Mouse (Mus musculus) liver, embryonic 12.5 days (tissue): ENCODE measurements at regions not wholly inside any gene's neighbourhood (a gene's known extent, or its start where the extent isn't known, plus 50 kb on each side); places are given as distances from the start of the nearest gene placed in this dataset.

ENCODE experiments used
- ATAC-seq: fragments of 200-750 bp; cut with Nextera tagmentation; 2 replicates; pipeline ENCODE4 v1.8.0; 2017; ENCODE audit warnings: moderate number of reproducible peaks, mild to moderate bottlenecking, moderate library complexity
- H3K27ac ChIP-seq: fragments of 300-500 bp; sonication (generic); 2 replicates; pipeline ENCODE4 v1.5.1; 2016; ENCODE audit warnings: mild to moderate bottlenecking
- H3K27me3 ChIP-seq: fragments of 300-500 bp; sonication (generic); replicated peaks from 2 replicates; pipeline ENCODE4 v1.6.1; 2016; ENCODE audit warnings: mild to moderate bottlenecking, moderate library complexity
- H3K36me3 ChIP-seq: fragments of 300-500 bp; sonication (generic); 2 replicates; pipeline ENCODE4 v1.6.1; 2016; ENCODE audit warnings: mild to moderate bottlenecking, moderate library complexity
- H3K4me1 ChIP-seq: fragments of 300-500 bp; sonication (generic); 2 replicates; pipeline ENCODE4 v1.6.1; 2016
- H3K4me2 ChIP-seq: fragments of 300-500 bp; sonication (generic); 2 replicates; pipeline ENCODE4 v1.6.1; 2016; ENCODE audit warnings: mild to moderate bottlenecking, moderate library complexity
- H3K4me3 ChIP-seq: fragments of 300-500 bp; sonication (generic); 2 replicates; pipeline ENCODE4 v1.5.1; 2016; ENCODE audit warnings: mild to moderate bottlenecking, moderate library complexity
- H3K9ac ChIP-seq: fragments of 300-500 bp; sonication (generic); 2 replicates; pipeline ENCODE4 v1.6.1; 2016; ENCODE audit warnings: mild to moderate bottlenecking, moderate library complexity
- H3K9me3 ChIP-seq: fragments of 300-500 bp; sonication (generic); replicated peaks from 2 replicates; pipeline ENCODE4 v1.6.1; 2016; ENCODE audit warnings: mild to moderate bottlenecking, moderate library complexity
- WGBS: fragments of 180-500 bp; shearing (Covaris S2); methylation state at CpG from one replicate; pipeline ENCODE4 v1.1.7; 2016; ENCODE audit not compliant: insufficient replicate concordance; 5-methylcytosine and 5-hydroxymethylcytosine counted together

GRCm38 (mm10) chr13:107698345-107698744 lies 345.9 kb upstream of the Smim15 start:
- no peak overlapping the region for H3K4me3 ChIP-seq
- no peak overlapping the region for H3K9ac ChIP-seq
- H3K27ac ChIP-seq, result no peak overlapping the region
- WGBS, result 70% methylated on average over 7 of the region's 7 CpGs
- no peaks in the 10 kb centered on the region for H3K4me1 ChIP-seq
- no peaks in the 10 kb centered on the region for H3K9me3 ChIP-seq
- H3K27me3 ChIP-seq, result no peaks in the 10 kb centered on the region
- ATAC-seq, result no peak
- no peaks in the 10 kb centered on the region for H3K36me3 ChIP-seq
- no peak overlapping the region for H3K4me2 ChIP-seq

GRCm38 (mm10) chr13:107692123-107692830 lies 352.0 kb upstream of the Smim15 start:
- Histone ChIP-seq H3K4me2 (no peak overlapping the region), H3K9ac (no peak overlapping the region), H3K27ac (no peak overlapping the region), H3K36me3 (no peaks in the 10 kb centered on the region), H3K9me3 (no peaks in the 10 kb centered on the region), H3K27me3 (no peaks in the 10 kb centered on the region), H3K4me1 (no peaks in the 10 kb centered on the region), H3K4me3 (no peak overlapping the region)
- ATAC-seq, result no peak
- 57% methylated on average over 5 of the region's 5 CpGs for WGBS

- ATAC-seq, result no peak
- 43% methylated on average over 6 of the region's 6 CpGs for WGBS
- Histone ChIP-seq H3K4me3 (no peak overlapping the region), H3K4me1 (no peaks in the 10 kb centered on the region), H3K4me2 (no peak overlapping the region), H3K27me3 (no peaks in the 10 kb centered on the region), H3K36me3 (no peaks in the 10 kb centered on the region), H3K27ac (no peak overlapping the region), H3K9me3 (no peaks in the 10 kb centered on the region), H3K9ac (no peak overlapping the region)
Observed at GRCm38 (mm10) chr13:107688972-107689371, 355.3 kb upstream of the Smim15 start.

- Histone ChIP-seq H3K4me2 (no peak overlapping the region), H3K27ac (no peak overlapping the region), H3K9ac (no peak overlapping the region), H3K9me3 (no peaks in the 10 kb centered on the region), H3K4me3 (no peak overlapping the region), H3K27me3 (no peaks in the 10 kb centered on the region), H3K4me1 (no peaks in the 10 kb centered on the region), H3K36me3 (no peaks in the 10 kb centered on the region)
- ATAC-seq, result no peak
- WGBS, result 55% methylated on average over 3 of the region's 3 CpGs
Observed at GRCm38 (mm10) chr13:107685231-107685630, 359.0 kb upstream of the Smim15 start.

GRCm38 (mm10) chr13:107683909-107684308 lies 360.3 kb upstream of the Smim15 start:
- Histone ChIP-seq H3K27ac (no peak overlapping the region), H3K4me1 (no peaks in the 10 kb centered on the region), H3K4me3 (no peak overlapping the region), H3K36me3 (no peaks in the 10 kb centered on the region), H3K9ac (no peak overlapping the region), H3K27me3 (no peaks in the 10 kb centered on the region), H3K4me2 (no peak overlapping the region), H3K9me3 (no peaks in the 10 kb centered on the region)
- ATAC-seq, result no peak
- WGBS, result 80% methylated on average over 3 of the region's 3 CpGs

- no peak for ATAC-seq
- no peak overlapping the region for H3K4me3 ChIP-seq
- no peaks in the 10 kb centered on the region for H3K36me3 ChIP-seq
- no peaks in the 10 kb centered on the region for H3K27me3 ChIP-seq
- no peak overlapping the region for H3K27ac ChIP-seq
- H3K9ac ChIP-seq, result no peak overlapping the region
- H3K9me3 ChIP-seq, result no peaks in the 10 kb centered on the region
- 48% methylated on average over 5 of the region's 5 CpGs for WGBS
- no peak overlapping the region for H3K4me2 ChIP-seq
- peaks cover 2% of the 10 kb centered on the region for H3K4me1 ChIP-seq
Observed at GRCm38 (mm10) chr13:107681719-107682118, 362.5 kb upstream of the Smim15 start.

- Histone ChIP-seq H3K4me1 (peaks cover 5% of the 10 kb centered on the region), H3K27me3 (no peaks in the 10 kb centered on the region), H3K27ac (no peak overlapping the region), H3K36me3 (no peaks in the 10 kb centered on the region), H3K9ac (no peak overlapping the region), H3K4me2 (no peak overlapping the region), H3K4me3 (no peak overlapping the region), H3K9me3 (no peaks in the 10 kb centered on the region)
- no peak for ATAC-seq
Observed at GRCm38 (mm10) chr13:107678860-107679259, 365.4 kb upstream of the Smim15 start.

- Histone ChIP-seq H3K27me3 (0 out of 2 replicates have a peak, but pooled peaks cover 2% of the 10 kb centered on the region), H3K36me3 (no peaks in the 10 kb centered on the region), H3K9ac (no peak overlapping the region), H3K4me1 (peaks cover 5% of the 10 kb centered on the region), H3K4me3 (no peak overlapping the region), H3K4me2 (no peak overlapping the region), H3K27ac (no peak overlapping the region), H3K9me3 (no peaks in the 10 kb centered on the region)
- ATAC-seq, result no peak
- WGBS, result 50% methylated on average over 8 of the region's 8 CpGs
Observed at GRCm38 (mm10) chr13:107677091-107677470, 367.2 kb upstream of the Smim15 start.

- Histone ChIP-seq H3K27me3 (0 out of 2 replicates have a peak, but pooled peaks cover 4% of the 10 kb centered on the region), H3K9me3 (no peaks in the 10 kb centered on the region), H3K4me1 (peaks cover 5% of the 10 kb centered on the region), H3K27ac (peak overlapping the region; percentile 52; the same call in 1 of the 2 replicates), H3K4me2 (no peak overlapping the region), H3K9ac (no peak overlapping the region), H3K4me3 (no peak overlapping the region), H3K36me3 (no peaks in the 10 kb centered on the region)
- ATAC-seq, result peak; percentile 65
- 23% methylated on average over 9 of the region's 9 CpGs for WGBS
Observed at GRCm38 (mm10) chr13:107676310-107677090, 367.7 kb upstream of the Smim15 start.

GRCm38 (mm10) chr13:107672166-107672565 lies 372.1 kb upstream of the Smim15 start:
- Histone ChIP-seq H3K9ac (no peak overlapping the region), H3K4me2 (no peak overlapping the region), H3K27ac (no peak overlapping the region), H3K9me3 (no peaks in the 10 kb centered on the region), H3K27me3 (peaks cover 13% of the 10 kb centered on the region; the same call in 1 of the 2 replicates), H3K4me1 (peaks cover 5% of the 10 kb centered on the region), H3K36me3 (no peaks in the 10 kb centered on the region), H3K4me3 (no peak overlapping the region)
- no peak for ATAC-seq
- 75% methylated on average over 5 of the region's 5 CpGs for WGBS

- H3K9ac ChIP-seq, result no peak overlapping the region
- no peak for ATAC-seq
- H3K27me3 ChIP-seq, result peaks cover 22% of the 10 kb centered on the region; the same call in 1 of the 2 replicates
- H3K27ac ChIP-seq, result no peak overlapping the region
- WGBS, result 51% methylated on average over 4 of the region's 5 CpGs
- H3K4me2 ChIP-seq, result no peak overlapping the region
- no peak overlapping the region for H3K4me3 ChIP-seq
- no peaks in the 10 kb centered on the region for H3K36me3 ChIP-seq
- no peaks in the 10 kb centered on the region for H3K4me1 ChIP-seq
- H3K9me3 ChIP-seq, result no peaks in the 10 kb centered on the region
Observed at GRCm38 (mm10) chr13:107668509-107668908, 375.7 kb upstream of the Smim15 start.

- H3K4me1 ChIP-seq, result no peaks in the 10 kb centered on the region
- H3K4me3 ChIP-seq, result no peak overlapping the region
- no peak for ATAC-seq
- no peak overlapping the region for H3K27ac ChIP-seq
- H3K4me2 ChIP-seq, result no peak overlapping the region
- no peaks in the 10 kb centered on the region for H3K36me3 ChIP-seq
- no peak overlapping the region for H3K9ac ChIP-seq
- peaks cover 18% of the 10 kb centered on the region; the same call in 1 of the 2 replicates for H3K27me3 ChIP-seq
- 72% methylated on average over 6 of the region's 6 CpGs for WGBS
- H3K9me3 ChIP-seq, result no peaks in the 10 kb centered on the region
Observed at GRCm38 (mm10) chr13:107665775-107666174, 378.5 kb upstream of the Smim15 start.
